Mouse (Mus musculus) lung, embryonic 14.5 days (tissue): ENCODE data around the gene Zfhx2. TPM values are rescaled to one million over a fixed set of nuclear protein-coding genes. Genes with fewer than 3 reads are reported as not detected.
A peak's percentile ranks its signal among the peaks of the same experiment; 100 is the strongest.

Experiments
- ATAC-seq: fragments of 200-750 bp; cut with Nextera tagmentation; 2 replicates; pipeline ENCODE4 v1.8.0; 2017; ENCODE audit warnings: mild to moderate bottlenecking, moderate TSS enrichment, moderate library complexity; ENCODE audit not compliant: insufficient read depth
- DNase-seq: peaks from one replicate; pipeline ENCODE4 v3.0.0-alpha.2; 2015
- H3K27ac ChIP-seq: fragments of 300-500 bp; sonication (generic); 2 replicates; pipeline ENCODE4 v1.5.1; 2014; ENCODE audit warnings: low read depth, mild to moderate bottlenecking, moderate library complexity
- H3K27me3 ChIP-seq: fragments of 300-500 bp; sonication (generic); 2 replicates; pipeline ENCODE4 v1.6.1; 2014; ENCODE audit warnings: low read length, control low read depth; ENCODE audit not compliant: insufficient read depth
- H3K36me3 ChIP-seq: fragments of 300-500 bp; sonication (generic); 2 replicates; pipeline ENCODE4 v1.6.1; 2014; ENCODE audit warnings: control low read depth; ENCODE audit not compliant: insufficient read depth
- H3K4me1 ChIP-seq: fragments of 300-500 bp; sonication (generic); 2 replicates; pipeline ENCODE4 v1.6.1; 2014; ENCODE audit warnings: antibody characterized with exemption, control low read depth; ENCODE audit not compliant: insufficient read depth
- H3K4me2 ChIP-seq: fragments of 300-500 bp; sonication (generic); 2 replicates; pipeline ENCODE4 v1.6.1; 2014; ENCODE audit warnings: mild to moderate bottlenecking
- H3K4me3 ChIP-seq: fragments of 300-500 bp; sonication (generic); 2 replicates; pipeline ENCODE4 v1.5.1; 2014; ENCODE audit warnings: low read depth, low read length
- H3K9ac ChIP-seq: fragments of 300-500 bp; sonication (generic); 2 replicates; pipeline ENCODE4 v1.6.1; 2014
- H3K9me3 ChIP-seq: fragments of 300-500 bp; sonication (generic); 2 replicates; pipeline ENCODE4 v1.6.1; 2016; ENCODE audit warnings: low read depth, low read length, control low read depth
- CTCF ChIP-seq: IDR thresholded peaks from 2 replicates; pipeline ENCODE4 v1.5.1; 2016; ENCODE audit warnings: antibody characterized with exemption, low read depth
- WGBS: fragments of 180-500 bp; shearing (Covaris S2); extraction: QIAGEN DNeasy Blood & Tissue Kit; methylation state at CpG from one replicate; pipeline ENCODE4 v1.1.7; 2014; 5-methylcytosine and 5-hydroxymethylcytosine counted together
- polyA plus RNA-seq: library from polyadenylated mRNA; unstranded; fragments of >200 nt; fragmentation: Nextera tagmentation; extraction: Ambion mirVana; gene quantifications from 2 replicates; pipeline ENCODE4 v1.2.1, GENCODE M21; 2014

The Zfhx2 gene
- polyA plus RNA-seq: 3.4 and 3.5 TPM in 2 replicates

DNA sequence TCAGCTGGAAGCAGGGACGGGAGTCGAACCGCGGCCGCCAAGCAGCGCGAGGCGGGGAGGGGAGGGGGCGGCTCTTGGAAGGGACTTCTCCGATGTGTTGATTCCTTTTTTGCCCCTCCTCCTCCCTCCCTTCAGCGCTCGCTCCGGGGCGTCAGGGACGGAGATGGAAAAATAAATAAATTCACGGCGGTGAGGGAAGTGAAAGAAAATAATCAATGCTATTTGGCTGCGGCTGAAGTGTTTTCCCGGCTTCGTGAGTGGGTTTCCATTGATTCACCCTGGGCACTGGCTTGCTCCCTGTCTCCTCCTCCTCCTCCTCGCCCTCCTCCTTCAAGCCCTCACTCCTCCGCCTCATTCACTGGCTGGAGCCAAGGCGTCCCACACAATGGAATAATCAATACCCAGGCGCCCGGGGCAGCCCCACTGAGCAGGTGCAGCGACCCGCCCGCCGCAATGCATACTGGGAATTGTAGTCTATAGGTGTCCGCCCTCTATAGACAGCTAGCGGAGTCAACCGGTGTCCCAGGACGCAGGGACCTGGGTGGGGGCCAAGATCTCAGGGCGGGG lies at the start of gene Zfhx2:
Gene Zfhx2 (minus strand): TSS at position 314 of the 567 bp plus-strand sequence.
- peak; percentile 84 for ATAC-seq
- under 1% methylated on average over 34 of the region's 34 CpGs for whole genome bisulfite sequencing

DNA sequence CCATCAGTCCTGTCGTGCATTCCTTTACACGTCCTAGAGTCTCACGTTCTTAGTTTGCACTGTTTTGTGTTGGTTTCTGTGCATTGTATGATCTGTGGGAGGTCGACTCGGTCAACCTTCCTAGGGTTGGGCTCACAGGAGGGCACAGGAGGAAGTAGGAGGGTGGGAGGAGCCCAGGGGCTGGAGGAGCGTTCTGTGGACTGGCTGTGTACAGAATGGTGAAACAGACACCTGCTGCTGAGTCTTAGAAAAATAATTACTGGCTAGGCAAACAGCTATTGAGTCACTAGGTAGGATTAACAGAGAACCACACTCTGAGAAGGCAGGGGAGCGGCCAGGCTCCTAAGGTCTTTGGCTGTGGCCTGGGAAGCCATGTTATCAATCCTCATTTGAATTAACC lies 47.2 kb upstream of the Zfhx2 start:
- Histone ChIP-seq H3K27ac (no peak overlapping the region), H3K9ac (no peak overlapping the region), H3K4me3 (no peak overlapping the region), H3K4me2 (no peak overlapping the region), H3K4me1 (no peaks in the 10 kb centered on the region), H3K36me3 (no peaks in the 10 kb centered on the region), H3K9me3 (no peaks in the 10 kb centered on the region), H3K27me3 (no peaks in the 10 kb centered on the region)
- no peak for DNase-seq
- no peak for TF ChIP-seq CTCF
- ATAC-seq: no peak
- WGBS: 33% methylated on average over 7 of the region's 7 CpGs

More for the DNA sequence above, at the start of gene Zfhx2:
- Histone ChIP-seq H3K27me3 (no peaks in the 10 kb centered on the region), H3K9me3 (no peaks in the 10 kb centered on the region), H3K27ac (peak within 1 kb of the TSS; percentile 66), H3K36me3 (no peaks in the 10 kb centered on the region), H3K4me3 (peak within 1 kb of the TSS; percentile 54), H3K4me2 (peak within 1 kb of the TSS; percentile 77), H3K4me1 (peaks cover 12% of the 10 kb centered on the region), H3K9ac (peak within 1 kb of the TSS; percentile 68)
- TF ChIP-seq CTCF: no peak
- peak; percentile 92 for DNase-seq

DNA sequence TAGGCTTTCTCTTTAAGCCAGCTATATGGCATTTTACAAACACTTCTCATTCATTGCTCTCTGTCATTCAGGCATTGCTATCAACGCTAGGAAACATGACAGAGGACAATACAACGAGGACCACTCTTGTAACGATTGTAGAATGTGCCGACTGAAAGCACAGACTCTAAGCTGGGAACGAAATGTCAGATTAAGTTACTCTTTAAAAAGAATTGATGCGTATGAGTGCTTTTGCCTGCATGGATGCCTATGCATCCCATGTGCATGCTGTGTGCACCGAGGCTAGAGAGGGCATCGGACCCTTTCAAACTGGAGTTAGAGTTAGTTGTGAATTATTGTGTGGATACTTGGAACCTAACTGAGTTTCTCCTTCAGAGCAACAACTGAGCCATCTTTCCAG lies 43.6 kb upstream of the Zfhx2 start:
- Histone ChIP-seq H3K4me1 (no peaks in the 10 kb centered on the region), H3K4me2 (no peak overlapping the region), H3K4me3 (no peak overlapping the region), H3K27me3 (no peaks in the 10 kb centered on the region), H3K27ac (no peak overlapping the region), H3K9me3 (no peaks in the 10 kb centered on the region), H3K36me3 (no peaks in the 10 kb centered on the region), H3K9ac (no peak overlapping the region)
- ATAC-seq: no peak
- no peak for TF ChIP-seq CTCF
- 69% methylated on average over 8 of the region's 8 CpGs for whole genome bisulfite sequencing
- no peak for DNase-seq

DNA sequence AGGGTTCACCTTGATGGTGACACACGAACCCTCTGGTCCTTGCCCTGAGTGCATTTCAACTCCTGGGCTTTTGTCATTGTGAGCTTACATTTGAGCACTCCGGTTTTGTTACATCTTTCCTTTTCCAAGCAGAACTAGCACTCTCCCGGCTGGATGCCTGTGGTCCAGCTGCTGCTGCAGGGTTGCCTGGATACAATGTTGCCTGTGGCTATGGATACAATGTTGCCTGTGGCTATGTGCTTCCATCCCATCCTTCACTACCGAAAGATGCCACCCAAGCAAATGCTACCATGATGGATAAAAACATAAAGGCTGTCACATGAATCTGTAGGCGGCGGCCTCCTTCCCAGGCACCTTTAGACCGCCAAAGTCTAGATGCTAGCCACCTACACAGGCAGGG lies 34.4 kb upstream of the Zfhx2 start:
- no peak overlapping the region for H3K4me3 ChIP-seq
- H3K4me2 ChIP-seq: no peak overlapping the region
- H3K27ac ChIP-seq: no peak overlapping the region
- no peaks in the 10 kb centered on the region for H3K9me3 ChIP-seq
- no peak overlapping the region for H3K9ac ChIP-seq
- no peaks in the 10 kb centered on the region for H3K36me3 ChIP-seq
- TF ChIP-seq CTCF: no peak
- 79% methylated on average over 7 of the region's 7 CpGs for WGBS
- H3K4me1 ChIP-seq: no peaks in the 10 kb centered on the region
- DNase-seq (no peak), ATAC-seq (no peak)
- no peaks in the 10 kb centered on the region for H3K27me3 ChIP-seq

DNA sequence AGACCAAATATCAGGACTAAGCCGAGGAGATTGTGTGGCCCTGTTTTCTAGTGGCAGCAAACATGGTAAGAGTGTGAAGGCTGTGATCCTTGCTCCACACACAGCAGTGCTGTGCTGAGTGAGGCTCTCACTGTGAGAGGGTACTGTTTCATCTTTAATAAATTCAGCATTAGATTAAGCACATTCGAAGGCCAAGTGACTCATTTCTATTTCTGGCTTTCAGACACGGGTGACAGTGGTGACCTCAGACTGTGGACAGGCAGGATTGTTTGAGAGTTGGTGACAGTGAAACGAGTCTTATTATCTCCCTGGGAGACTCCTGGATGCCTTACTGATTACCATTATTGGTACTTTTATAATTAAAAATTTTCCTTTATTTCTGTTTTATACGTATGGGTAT lies 33.6 kb upstream of the Zfhx2 start:
- Histone ChIP-seq H3K36me3 (no peaks in the 10 kb centered on the region), H3K4me1 (no peaks in the 10 kb centered on the region), H3K27me3 (no peaks in the 10 kb centered on the region), H3K4me2 (no peak overlapping the region), H3K27ac (no peak overlapping the region), H3K9ac (no peak overlapping the region), H3K9me3 (no peaks in the 10 kb centered on the region), H3K4me3 (no peak overlapping the region)
- ATAC-seq: no peak
- DNase-seq: no peak
- 69% methylated on average over 5 of the region's 5 CpGs for WGBS
- TF ChIP-seq CTCF: no peak

DNA sequence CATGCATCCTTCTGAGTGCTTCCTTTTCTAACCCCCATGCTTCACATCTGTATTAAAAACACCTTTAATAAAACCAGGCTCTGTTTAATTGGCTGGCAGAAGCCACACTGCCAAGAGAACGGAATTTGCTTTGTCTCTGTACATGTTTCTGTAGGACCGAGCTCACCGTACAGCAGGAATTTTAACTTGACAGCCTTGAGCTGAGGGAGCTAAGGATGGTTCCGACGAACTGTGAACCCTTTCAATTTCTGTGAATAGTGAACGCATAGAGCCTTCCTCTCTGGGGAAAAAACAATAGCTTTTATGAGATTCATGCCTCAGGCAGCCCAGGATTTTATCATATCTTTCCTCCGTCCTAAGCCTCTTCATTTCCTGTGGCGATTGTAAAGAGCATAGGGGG lies 30.2 kb upstream of the Zfhx2 start:
- no peak overlapping the region; the same call in 1 of the 2 replicates for H3K9ac ChIP-seq
- ATAC-seq (0 out of 2 replicates have a peak, but pooled peaks have one; percentile 21), DNase-seq (no peak)
- 34% methylated on average over 8 of the region's 8 CpGs for WGBS
- no peaks in the 10 kb centered on the region for H3K36me3 ChIP-seq
- no peaks in the 10 kb centered on the region for H3K4me1 ChIP-seq
- peaks cover 5% of the 10 kb centered on the region for H3K27me3 ChIP-seq
- no peak overlapping the region for H3K4me3 ChIP-seq
- no peaks in the 10 kb centered on the region for H3K9me3 ChIP-seq
- no peak for TF ChIP-seq CTCF
- H3K27ac ChIP-seq: no peak overlapping the region
- peak overlapping the region; percentile 28 for H3K4me2 ChIP-seq

DNA sequence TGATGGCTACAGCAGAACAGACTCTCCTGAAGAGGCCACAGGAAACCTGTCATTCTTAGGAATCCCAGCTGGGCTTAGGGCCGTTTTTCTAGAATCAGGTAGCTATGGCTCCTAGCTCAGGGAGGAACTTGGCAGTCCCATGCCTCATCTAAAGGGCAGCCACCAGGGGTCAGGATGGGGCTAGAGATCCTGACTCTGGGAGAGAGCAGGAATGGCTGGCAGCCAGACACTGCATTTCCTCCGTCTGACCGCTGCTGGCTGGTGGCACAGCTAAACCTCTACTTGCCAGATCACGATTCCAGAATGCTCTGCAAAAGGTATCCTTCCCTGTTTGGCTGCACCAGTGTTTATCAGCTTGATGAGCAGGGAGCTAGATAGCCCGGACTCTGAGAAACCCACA lies 29.8 kb upstream of the Zfhx2 start:
- Histone ChIP-seq H3K4me1 (no peaks in the 10 kb centered on the region), H3K36me3 (no peaks in the 10 kb centered on the region), H3K9ac (no peak overlapping the region; the same call in 1 of the 2 replicates), H3K9me3 (no peaks in the 10 kb centered on the region), H3K27ac (no peak overlapping the region), H3K4me2 (peak overlapping the region; percentile 28), H3K4me3 (no peak overlapping the region), H3K27me3 (peaks cover 9% of the 10 kb centered on the region)
- ATAC-seq (peak; percentile 86), DNase-seq (peak; percentile 92)
- peak; percentile 82 for TF ChIP-seq CTCF
- 8% methylated on average over 5 of the region's 5 CpGs for WGBS
